Mouse (Mus musculus) lung, embryonic 14.5 days (tissue): ENCODE measurements around the gene Rab6b. TPM values are rescaled to one million over a fixed set of nuclear protein-coding genes. Genes with fewer than 3 reads are reported as not detected.
A peak's percentile ranks its signal among the peaks of the same experiment; 100 is the strongest.

Experiments
- ATAC-seq: fragments of 200-750 bp; cut with Nextera tagmentation; 2 replicates; pipeline ENCODE4 v1.8.0; 2017; ENCODE audit warnings: mild to moderate bottlenecking, moderate TSS enrichment, moderate library complexity; ENCODE audit not compliant: insufficient read depth
- DNase-seq: peaks from one replicate; pipeline ENCODE4 v3.0.0-alpha.2; 2015
- H3K27ac ChIP-seq: fragments of 300-500 bp; sonication (generic); 2 replicates; pipeline ENCODE4 v1.5.1; 2014; ENCODE audit warnings: low read depth, mild to moderate bottlenecking, moderate library complexity
- H3K27me3 ChIP-seq: fragments of 300-500 bp; sonication (generic); 2 replicates; pipeline ENCODE4 v1.6.1; 2014; ENCODE audit warnings: low read length, control low read depth; ENCODE audit not compliant: insufficient read depth
- H3K36me3 ChIP-seq: fragments of 300-500 bp; sonication (generic); 2 replicates; pipeline ENCODE4 v1.6.1; 2014; ENCODE audit warnings: control low read depth; ENCODE audit not compliant: insufficient read depth
- H3K4me1 ChIP-seq: fragments of 300-500 bp; sonication (generic); 2 replicates; pipeline ENCODE4 v1.6.1; 2014; ENCODE audit warnings: antibody characterized with exemption, control low read depth; ENCODE audit not compliant: insufficient read depth
- H3K4me2 ChIP-seq: fragments of 300-500 bp; sonication (generic); 2 replicates; pipeline ENCODE4 v1.6.1; 2014; ENCODE audit warnings: mild to moderate bottlenecking
- H3K4me3 ChIP-seq: fragments of 300-500 bp; sonication (generic); 2 replicates; pipeline ENCODE4 v1.5.1; 2014; ENCODE audit warnings: low read depth, low read length
- H3K9ac ChIP-seq: fragments of 300-500 bp; sonication (generic); 2 replicates; pipeline ENCODE4 v1.6.1; 2014
- H3K9me3 ChIP-seq: fragments of 300-500 bp; sonication (generic); 2 replicates; pipeline ENCODE4 v1.6.1; 2016; ENCODE audit warnings: low read depth, low read length, control low read depth
- CTCF ChIP-seq: IDR thresholded peaks from 2 replicates; pipeline ENCODE4 v1.5.1; 2016; ENCODE audit warnings: antibody characterized with exemption, low read depth
- WGBS: fragments of 180-500 bp; shearing (Covaris S2); extraction: QIAGEN DNeasy Blood & Tissue Kit; methylation state at CpG from one replicate; pipeline ENCODE4 v1.1.7; 2014; 5-methylcytosine and 5-hydroxymethylcytosine counted together
- polyA plus RNA-seq: library from polyadenylated mRNA; unstranded; fragments of >200 nt; fragmentation: Nextera tagmentation; extraction: Ambion mirVana; gene quantifications from 2 replicates; pipeline ENCODE4 v1.2.1, GENCODE M21; 2014

Gene Rab6b
- polyA plus RNA-seq, 1 experiment from 2014 or later, result 1.5 TPM

GRCm38 (mm10) chr9:103143881-103144280 lies 32.3 kb downstream of the Rab6b start:
- Histone ChIP-seq H3K4me3 (no peak overlapping the region), H3K4me1 (no peaks in the 10 kb centered on the region), H3K36me3 (no peaks in the 10 kb centered on the region), H3K27me3 (no peaks in the 10 kb centered on the region), H3K9ac (no peak overlapping the region), H3K27ac (no peak overlapping the region), H3K9me3 (no peaks in the 10 kb centered on the region), H3K4me2 (no peak overlapping the region)
- no peak for DNase-seq
- WGBS, result 40% methylated on average over 4 of the region's 4 CpGs
- 0 out of 2 replicates have a peak, but pooled peaks have one; percentile 52 for ATAC-seq
- TF ChIP-seq CTCF, result no peak

GRCm38 (mm10) chr9:103145351-103145750 lies 33.8 kb downstream of the Rab6b start:
- 55% methylated on average over 5 of the region's 5 CpGs for WGBS
- ATAC-seq, result no peak
- DNase-seq, result no peak
- Histone ChIP-seq H3K27ac (no peak overlapping the region), H3K9ac (no peak overlapping the region), H3K9me3 (no peaks in the 10 kb centered on the region), H3K4me2 (no peak overlapping the region), H3K4me3 (no peak overlapping the region), H3K36me3 (no peaks in the 10 kb centered on the region), H3K4me1 (no peaks in the 10 kb centered on the region), H3K27me3 (no peaks in the 10 kb centered on the region)
- no peak for TF ChIP-seq CTCF

- no peaks in the 10 kb centered on the region for H3K4me1 ChIP-seq
- H3K36me3 ChIP-seq, result no peaks in the 10 kb centered on the region
- no peak overlapping the region for H3K4me3 ChIP-seq
- H3K4me2 ChIP-seq, result no peak overlapping the region
- no peak overlapping the region for H3K9ac ChIP-seq
- DNase-seq, result no peak
- TF ChIP-seq CTCF, result no peak
- WGBS, result 80% methylated on average over 10 of the region's 10 CpGs
- H3K9me3 ChIP-seq, result no peaks in the 10 kb centered on the region
- H3K27me3 ChIP-seq, result no peaks in the 10 kb centered on the region
- no peak overlapping the region for H3K27ac ChIP-seq
- no peak for ATAC-seq
These were observed 34.7 kb downstream of the Rab6b start for GRCm38 (mm10) chr9:103146257-103146656.

- WGBS, result 34% methylated on average over 9 of the region's 9 CpGs
- Histone ChIP-seq H3K9me3 (no peaks in the 10 kb centered on the region), H3K36me3 (no peaks in the 10 kb centered on the region), H3K4me2 (no peak overlapping the region), H3K9ac (no peak overlapping the region), H3K4me3 (no peak overlapping the region), H3K4me1 (no peaks in the 10 kb centered on the region), H3K27ac (no peak overlapping the region), H3K27me3 (no peaks in the 10 kb centered on the region)
- no peak for ATAC-seq
- DNase-seq, result peak; percentile 19
- no peak for TF ChIP-seq CTCF
These were observed 35.1 kb downstream of the Rab6b start for GRCm38 (mm10) chr9:103146703-103147102.

- TF ChIP-seq CTCF, result no peak
- Histone ChIP-seq H3K27ac (no peak overlapping the region), H3K9me3 (no peaks in the 10 kb centered on the region), H3K9ac (no peak overlapping the region), H3K36me3 (no peaks in the 10 kb centered on the region), H3K4me3 (no peak overlapping the region), H3K4me2 (no peak overlapping the region), H3K27me3 (no peaks in the 10 kb centered on the region), H3K4me1 (no peaks in the 10 kb centered on the region)
- WGBS, result 52% methylated on average over 13 of the region's 13 CpGs
- ATAC-seq, result no peak
- no peak for DNase-seq
These were observed 35.5 kb downstream of the Rab6b start for GRCm38 (mm10) chr9:103147103-103147502.

- ATAC-seq, result no peak
- no peaks in the 10 kb centered on the region for H3K4me1 ChIP-seq
- H3K9me3 ChIP-seq, result no peaks in the 10 kb centered on the region
- H3K4me2 ChIP-seq, result no peak overlapping the region
- DNase-seq, result no peak
- TF ChIP-seq CTCF, result no peak
- no peak overlapping the region for H3K4me3 ChIP-seq
- no peak overlapping the region for H3K9ac ChIP-seq
- no peaks in the 10 kb centered on the region for H3K27me3 ChIP-seq
- H3K36me3 ChIP-seq, result no peaks in the 10 kb centered on the region
- H3K27ac ChIP-seq, result no peak overlapping the region
- 74% methylated on average over 12 of the region's 12 CpGs for WGBS
These were observed 37.6 kb downstream of the Rab6b start for GRCm38 (mm10) chr9:103149074-103149799.

- H3K27ac ChIP-seq, result no peak overlapping the region
- DNase-seq, result no peak
- H3K4me2 ChIP-seq, result no peak overlapping the region
- H3K9ac ChIP-seq, result no peak overlapping the region
- TF ChIP-seq CTCF, result no peak
- no peaks in the 10 kb centered on the region for H3K9me3 ChIP-seq
- H3K36me3 ChIP-seq, result no peaks in the 10 kb centered on the region
- no peak overlapping the region for H3K4me3 ChIP-seq
- no peaks in the 10 kb centered on the region for H3K4me1 ChIP-seq
- ATAC-seq, result no peak
- H3K27me3 ChIP-seq, result no peaks in the 10 kb centered on the region
- WGBS, result 66% methylated on average over 5 of the region's 5 CpGs
These were observed 41.7 kb downstream of the Rab6b start for GRCm38 (mm10) chr9:103153286-103153685.
